Mouse (Mus musculus): Measurements from ENCODE around the gene Pacsin2. TPM values are rescaled to one million over a fixed set of nuclear protein-coding genes. Genes with fewer than 3 reads are reported as not detected.
"Not testable (repeated sequence)": the region's sequence is repeated elsewhere in the genome, so short reads cannot be mapped to it uniquely, and the experiment has no call there.

Pacsin2 gene
- polyA plus RNA-seq, 1 experiment, result 42.5 TPM

- Histone ChIP-seq H3K4me3 (ENCODE audit: insufficient read depth, low read depth, low read length) (peak overlapping the region; percentile 49), H3K4me1 (ENCODE audit: control insufficient read depth, insufficient read depth, insufficient read length, low read length) (peaks cover 4% of the 10 kb centered on the region; the same call in 1 of the 2 replicates), H3K27ac (replicated peaks; ENCODE audit: low read depth, low read length) (no peak overlapping the region)
Observed at GRCm38 (mm10) chr15:83366933-83367552, 97.4 kb downstream of the Pacsin2 start.

DNA sequence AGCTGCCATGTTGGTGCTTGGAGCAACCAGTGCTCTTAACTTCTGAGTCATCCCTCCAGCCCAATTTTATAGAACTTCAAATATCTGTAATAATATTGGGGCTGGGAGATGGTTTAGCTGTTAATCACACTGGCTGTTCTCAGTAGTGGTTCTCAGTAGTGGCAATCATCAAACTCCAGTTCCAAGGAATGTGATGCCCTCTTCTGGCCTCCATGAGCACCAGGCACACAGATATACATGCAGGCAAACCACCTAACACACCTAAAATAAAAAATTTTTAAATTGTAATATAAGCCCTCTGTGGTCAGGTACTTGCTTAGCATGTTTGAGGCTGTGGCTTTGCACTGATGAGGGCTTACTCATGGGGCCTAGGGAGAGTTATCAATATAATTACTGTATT is 98.7 kb downstream of the Pacsin2 start:
- Histone ChIP-seq H3K27ac (replicated peaks; ENCODE audit: low read depth, low read length) (no peak overlapping the region), H3K4me3 (ENCODE audit: insufficient read depth, low read depth, low read length) (no peak overlapping the region), H3K4me1 (ENCODE audit: control insufficient read depth, insufficient read depth, insufficient read length, low read length) (peaks cover 4% of the 10 kb centered on the region; the same call in 1 of the 2 replicates)

DNA sequence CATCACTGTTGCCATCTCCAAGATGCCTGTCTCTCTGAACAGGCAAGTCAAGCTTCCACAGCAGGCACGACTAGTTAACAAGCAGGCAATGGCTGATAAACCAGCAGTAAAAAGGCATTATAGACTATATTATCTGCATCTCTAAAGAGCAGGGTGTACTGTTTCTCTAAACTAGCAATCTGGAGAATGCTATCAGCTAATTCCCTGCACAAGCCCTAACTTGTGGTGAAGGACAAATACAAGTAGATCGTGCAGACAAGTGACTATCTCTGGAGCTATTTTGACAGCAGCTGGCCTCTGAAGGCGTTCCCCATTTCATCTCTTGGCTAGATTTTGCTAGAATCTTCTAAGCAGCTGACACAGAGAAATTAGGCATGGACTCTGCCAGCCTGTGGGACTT is 100.2 kb downstream of the Pacsin2 start:
- Histone ChIP-seq H3K27ac (replicated peaks; ENCODE audit: low read depth, low read length) (no peak overlapping the region), H3K4me1 (ENCODE audit: control insufficient read depth, insufficient read depth, insufficient read length, low read length) (peaks cover 4% of the 10 kb centered on the region; the same call in 1 of the 2 replicates), H3K4me3 (ENCODE audit: insufficient read depth, low read depth, low read length) (no peak overlapping the region)

- H3K27ac ChIP-seq (replicated peaks; ENCODE audit: low read depth, low read length); H3K4me1 ChIP-seq (ENCODE audit: control insufficient read depth, insufficient read depth, insufficient read length, low read length); H3K4me3 ChIP-seq (ENCODE audit: insufficient read depth, low read depth, low read length): not testable (repeated sequence)
Observed at GRCm38 (mm10) chr15:83362813-83363212, 101.6 kb downstream of the Pacsin2 start.

DNA sequence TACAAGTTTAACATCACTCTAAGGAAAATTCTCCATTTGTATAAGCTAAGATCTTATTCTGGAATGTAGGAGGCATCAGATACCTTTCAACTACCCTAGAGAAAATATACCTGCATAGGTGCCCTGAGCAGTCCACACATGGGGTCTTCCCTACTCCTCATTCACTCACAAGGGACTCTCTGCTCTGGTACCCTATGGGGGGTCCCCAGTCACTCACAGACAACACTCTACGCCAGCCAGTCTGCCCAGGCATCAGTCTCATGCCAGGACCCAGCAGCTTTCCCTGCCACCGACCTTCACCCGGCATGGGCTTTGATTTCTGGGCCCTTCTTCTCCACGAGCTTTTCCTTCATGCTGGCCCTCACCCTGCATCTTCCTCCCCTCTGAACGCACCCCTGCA is 103.5 kb downstream of the Pacsin2 start:
- not testable (repeated sequence) for H3K4me1 ChIP-seq (ENCODE audit: control insufficient read depth, insufficient read depth, insufficient read length, low read length); H3K4me3 ChIP-seq (ENCODE audit: insufficient read depth, low read depth, low read length); H3K27ac ChIP-seq (replicated peaks; ENCODE audit: low read depth, low read length)

DNA sequence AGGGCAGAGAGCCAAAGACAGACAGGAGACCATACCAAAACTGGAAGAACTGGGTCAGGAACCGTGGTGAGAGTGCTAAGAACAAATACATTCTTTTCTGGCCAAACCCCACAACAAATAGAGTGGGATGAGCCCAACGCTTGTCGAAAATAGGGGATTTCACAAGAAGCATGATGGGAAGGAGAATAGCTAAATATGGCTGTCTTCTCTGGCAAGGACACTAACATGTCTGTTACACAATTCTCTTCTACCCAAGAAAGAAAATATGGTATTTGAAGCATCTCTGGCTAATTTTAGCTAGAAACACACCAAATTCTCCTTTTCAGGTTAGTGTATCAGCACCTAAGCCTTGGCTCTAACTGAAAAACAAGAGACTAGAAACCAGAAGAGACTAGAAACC is 104.3 kb downstream of the Pacsin2 start:
- Histone ChIP-seq H3K27ac (replicated peaks; ENCODE audit: low read depth, low read length) (no peak overlapping the region), H3K4me1 (ENCODE audit: control insufficient read depth, insufficient read depth, insufficient read length, low read length) (no peaks in the 10 kb centered on the region), H3K4me3 (ENCODE audit: insufficient read depth, low read depth, low read length) (no peak overlapping the region)

- H3K27ac ChIP-seq (replicated peaks; ENCODE audit: low read depth, low read length), result no peak overlapping the region
- no peaks in the 10 kb centered on the region for H3K4me1 ChIP-seq (ENCODE audit: control insufficient read depth, insufficient read depth, insufficient read length, low read length)
- no peak overlapping the region for H3K4me3 ChIP-seq (ENCODE audit: insufficient read depth, low read depth, low read length)
Observed at GRCm38 (mm10) chr15:83358476-83358875, 105.9 kb downstream of the Pacsin2 start.

GRCm38 (mm10) chr15:83351546-83351945 is 112.9 kb downstream of the Pacsin2 start:
- no peak overlapping the region for H3K4me3 ChIP-seq (ENCODE audit: insufficient read depth, low read depth, low read length)
- H3K27ac ChIP-seq (replicated peaks; ENCODE audit: low read depth, low read length), result no peak overlapping the region
- no peaks in the 10 kb centered on the region for H3K4me1 ChIP-seq (ENCODE audit: control insufficient read depth, insufficient read depth, insufficient read length, low read length)

DNA sequence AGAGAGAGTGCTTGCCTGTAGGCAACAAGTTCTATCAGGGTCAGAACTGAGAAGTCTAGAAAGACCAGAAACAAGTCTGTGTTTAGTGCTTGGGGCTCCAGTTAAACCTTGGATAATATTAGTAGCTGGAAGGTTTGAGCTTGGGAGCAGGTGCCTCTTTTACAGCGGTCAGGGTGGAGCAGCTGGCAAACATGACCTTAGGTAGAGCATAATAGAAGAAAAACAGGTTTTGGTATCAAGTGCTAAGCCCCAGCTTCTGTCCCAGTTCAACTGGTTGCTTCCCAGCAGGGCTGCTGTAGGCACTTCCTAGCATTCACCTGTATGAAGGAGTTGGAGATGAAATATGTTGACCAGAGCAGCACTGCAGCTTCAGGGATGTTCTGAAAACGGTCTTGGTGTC is 113.5 kb downstream of the Pacsin2 start:
- no peaks in the 10 kb centered on the region for H3K4me1 ChIP-seq (ENCODE audit: control insufficient read depth, insufficient read depth, insufficient read length, low read length)
- H3K4me3 ChIP-seq (ENCODE audit: insufficient read depth, low read depth, low read length), result no peak overlapping the region
- H3K27ac ChIP-seq (replicated peaks; ENCODE audit: low read depth, low read length), result no peak overlapping the region

GRCm38 (mm10) chr15:83349954-83350711 is 114.3 kb downstream of the Pacsin2 start, which contains the start of gene Arfgap3:
Arfgap3 (minus strand) TSS chr15:83350247.
- peak within 1 kb of the TSS; percentile 97 for H3K4me3 ChIP-seq (ENCODE audit: insufficient read depth, low read depth, low read length)
- H3K27ac ChIP-seq (replicated peaks; ENCODE audit: low read depth, low read length), result peak within 1 kb of the TSS; percentile 35; the same call in 1 of the 2 replicates
- H3K4me1 ChIP-seq (ENCODE audit: control insufficient read depth, insufficient read depth, insufficient read length, low read length), result no peaks in the 10 kb centered on the region

DNA sequence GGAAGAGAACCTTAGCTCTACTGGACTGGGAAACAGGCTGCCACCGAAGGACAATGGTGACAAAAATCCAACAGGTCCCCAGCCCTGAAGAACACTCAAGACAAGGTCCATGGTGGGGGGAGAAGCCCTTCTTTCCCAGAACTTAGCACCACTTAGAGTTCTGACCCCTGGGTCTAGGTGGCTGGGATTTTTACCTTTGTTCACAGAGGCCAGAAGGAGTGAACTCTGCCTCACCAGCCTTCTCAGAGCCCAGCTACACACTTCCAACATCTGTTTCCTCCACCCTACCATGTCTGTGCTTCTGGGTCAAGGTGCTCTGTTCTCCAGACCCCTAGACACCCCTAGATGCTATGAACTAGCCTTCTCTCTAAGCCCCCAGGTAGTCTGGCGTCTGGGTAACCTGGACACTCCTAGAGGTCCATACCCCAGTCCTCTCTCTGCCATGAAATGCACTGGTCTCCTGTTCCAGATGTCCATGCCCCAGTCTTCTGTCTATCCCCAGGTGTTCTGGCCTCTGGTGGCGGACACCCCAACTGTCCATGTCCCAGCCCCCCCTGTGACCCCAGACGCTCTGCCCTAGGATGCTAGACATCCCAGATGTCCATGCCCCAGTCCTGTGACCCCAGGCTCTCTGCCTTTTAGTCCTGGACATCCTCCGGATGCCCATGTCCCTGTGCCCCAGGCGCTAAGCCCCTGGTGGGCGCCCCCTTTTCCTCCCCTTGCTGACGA is 115.0 kb downstream of the Pacsin2 start:
- Histone ChIP-seq H3K4me3 (ENCODE audit: insufficient read depth, low read depth, low read length) (peak overlapping the region; percentile 97), H3K4me1 (ENCODE audit: control insufficient read depth, insufficient read depth, insufficient read length, low read length) (no peaks in the 10 kb centered on the region), H3K27ac (replicated peaks; ENCODE audit: low read depth, low read length) (peak overlapping the region; percentile 35; the same call in 1 of the 2 replicates)

DNA sequence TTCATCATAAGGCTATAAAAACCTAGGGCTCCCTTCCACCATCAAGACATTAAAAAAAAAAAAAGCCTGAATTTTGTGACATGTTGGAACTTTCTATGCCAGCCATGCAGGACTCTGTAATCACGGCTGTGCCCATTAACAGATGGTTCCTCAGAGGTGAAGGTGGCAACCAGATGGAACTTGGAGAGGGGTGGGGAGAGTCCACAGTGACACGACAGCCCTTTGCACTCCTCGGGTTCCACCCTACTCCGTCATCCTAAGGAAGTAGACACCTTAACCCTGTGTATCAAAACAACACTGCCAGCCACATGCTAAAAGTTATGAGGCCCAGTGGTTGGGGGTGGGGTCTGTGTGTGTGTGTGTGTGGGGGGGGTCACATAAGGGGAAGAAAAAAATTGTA is 115.7 kb downstream of the Pacsin2 start:
- no peak overlapping the region; the same call in 1 of the 2 replicates for H3K4me3 ChIP-seq (ENCODE audit: insufficient read depth, low read depth, low read length)

DNA sequence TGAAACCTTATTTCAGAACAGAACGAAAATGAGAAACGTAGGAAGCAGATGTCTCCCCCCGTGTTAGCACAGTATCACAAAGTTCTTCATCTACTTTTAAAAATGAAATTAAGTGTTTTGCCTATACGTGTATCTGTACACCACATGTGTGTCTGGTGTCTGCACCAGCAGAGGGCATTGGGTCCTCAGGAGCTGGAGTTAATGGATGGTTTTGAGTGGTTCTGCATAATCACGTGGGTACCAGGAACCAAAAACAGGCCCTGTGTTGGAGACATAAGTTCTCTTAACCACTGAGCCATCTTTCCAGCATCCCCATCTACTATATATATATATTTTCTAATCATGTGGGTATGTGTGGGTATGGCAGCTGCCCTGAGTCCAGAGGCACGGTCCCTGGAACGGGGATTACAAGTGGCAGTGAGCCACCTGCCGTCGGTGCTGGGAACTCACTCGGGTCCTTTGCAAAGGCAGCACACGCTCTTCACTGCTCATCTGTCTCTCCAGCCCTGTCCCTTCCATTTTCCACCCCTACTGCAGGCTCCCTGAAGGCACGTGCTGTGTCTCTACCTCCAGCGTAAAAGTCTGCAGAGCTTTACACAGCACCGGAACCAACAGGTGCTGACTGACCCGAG is 118.4 kb downstream of the Pacsin2 start:
- no peak overlapping the region for H3K4me3 ChIP-seq (ENCODE audit: insufficient read depth, low read depth, low read length)
- H3K27ac ChIP-seq (replicated peaks; ENCODE audit: low read depth, low read length), result no peak overlapping the region
- H3K4me1 ChIP-seq (ENCODE audit: control insufficient read depth, insufficient read depth, insufficient read length, low read length), result no peaks in the 10 kb centered on the region

More for the DNA sequence above, 115.7 kb downstream of the Pacsin2 start:
- no peaks in the 10 kb centered on the region for H3K4me1 ChIP-seq (ENCODE audit: control insufficient read depth, insufficient read depth, insufficient read length, low read length)
- no peak overlapping the region for H3K27ac ChIP-seq (replicated peaks; ENCODE audit: low read depth, low read length)

GRCm38 (mm10) chr15:83344956-83345355 is 119.5 kb downstream of the Pacsin2 start:
- Histone ChIP-seq H3K27ac (replicated peaks; ENCODE audit: low read depth, low read length) (no peak overlapping the region), H3K4me3 (ENCODE audit: insufficient read depth, low read depth, low read length) (no peak overlapping the region), H3K4me1 (ENCODE audit: control insufficient read depth, insufficient read depth, insufficient read length, low read length) (no peaks in the 10 kb centered on the region)

DNA sequence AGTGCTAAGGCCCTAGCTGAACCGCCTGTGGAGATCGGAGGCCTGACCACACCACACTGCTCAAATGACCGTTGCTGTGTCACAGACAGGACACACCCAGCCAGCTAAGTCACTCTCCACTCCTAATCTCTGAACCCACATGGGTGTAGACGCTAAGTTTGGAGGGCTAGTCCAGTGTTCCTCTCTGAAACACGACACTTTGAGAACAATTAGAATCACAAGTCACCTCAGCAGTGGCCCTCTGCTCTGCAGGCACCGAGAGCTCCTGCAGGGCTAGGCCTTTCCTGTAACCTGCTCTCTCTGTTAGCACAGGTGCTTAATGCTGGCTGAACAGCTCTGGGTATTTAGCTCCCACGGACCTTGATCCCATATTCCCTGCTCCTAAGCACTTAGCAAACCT is 120.2 kb downstream of the Pacsin2 start:
- Histone ChIP-seq H3K4me3 (ENCODE audit: insufficient read depth, low read depth, low read length) (no peak overlapping the region), H3K4me1 (ENCODE audit: control insufficient read depth, insufficient read depth, insufficient read length, low read length) (no peaks in the 10 kb centered on the region), H3K27ac (replicated peaks; ENCODE audit: low read depth, low read length) (no peak overlapping the region)

All from brown adipose tissue, adult 24 weeks (tissue).